Mouse (Mus musculus) small intestine, adult 2 months (tissue): Measurements from ENCODE around the gene Mier1. TPM values are rescaled to one million over a fixed set of nuclear protein-coding genes. Genes with fewer than 3 reads are reported as not detected.

Experiments
- H3K27ac ChIP-seq: fragments of 200-500 bp; 2 replicates; pipeline ENCODE4 v1.5.1; 2012; ENCODE audit warnings: low read depth, low read length, control low read depth, inconsistent platforms; ENCODE audit not compliant: insufficient read depth
- H3K27me3 ChIP-seq: fragments of 200-500 bp; 2 replicates; pipeline ENCODE4 v1.6.1; 2012; ENCODE audit warnings: mild to moderate bottlenecking, moderate library complexity, low read length, inconsistent platforms; ENCODE audit not compliant: control insufficient read depth, insufficient read depth
- H3K36me3 ChIP-seq: fragments of 200-500 bp; 2 replicates; pipeline ENCODE4 v1.6.1; 2012; ENCODE audit warnings: mild to moderate bottlenecking, low read length, control low read depth, inconsistent platforms; ENCODE audit not compliant: control insufficient read depth, insufficient read depth
- H3K4me1 ChIP-seq: fragments of 200-500 bp; 2 replicates; pipeline ENCODE4 v1.6.1; 2012; ENCODE audit warnings: low read length, inconsistent platforms, mixed read lengths; ENCODE audit not compliant: control insufficient read depth, insufficient read depth, insufficient read length
- H3K4me3 ChIP-seq: fragments of 200-500 bp; 2 replicates; pipeline ENCODE4 v1.5.1; 2012; ENCODE audit warnings: low read depth, mild to moderate bottlenecking, control low read depth, inconsistent platforms, low read length, moderate library complexity
- CTCF ChIP-seq: fragments of 200-500 bp; IDR thresholded peaks from 2 replicates; pipeline ENCODE4 v1.5.1; 2012; ENCODE audit warnings: low read depth, mild to moderate bottlenecking, control low read depth, inconsistent platforms, low read length, moderate library complexity, mixed read lengths; ENCODE audit not compliant: insufficient replicate concordance, insufficient read length; ENCODE audit errors: extremely low read depth
- POLR2A ChIP-seq: fragments of 200-500 bp; IDR thresholded peaks from 2 replicates; pipeline ENCODE4 v1.6.1; 2012; ENCODE audit warnings: low read depth, mild to moderate bottlenecking, control low read depth, inconsistent platforms, low read length, moderate library complexity
- WGBS: fragments of 180-500 bp; shearing (Covaris S2); methylation state at CpG from one replicate; pipeline ENCODE4 v1.1.7; 2018; 5-methylcytosine and 5-hydroxymethylcytosine counted together
- polyA plus RNA-seq: library from polyadenylated mRNA; depleted of rRNA; stranded (reverse); fragments of >200 nt; gene quantifications from 2 replicates; pipeline ENCODE4 v1.2.3, GENCODE M21; 2012

The Mier1 gene
- polyA plus RNA-seq, 1 experiment: 6.2 TPM

- no peaks in the 10 kb centered on the region for H3K4me1 ChIP-seq
- TF ChIP-seq CTCF (no peak), POLR2A (no peak)
- 88% methylated on average over 8 of the region's 8 CpGs for WGBS
Measured at GRCm38 (mm10) chr4:103188786-103189640, 74.8 kb downstream of the Mier1 start.

GRCm38 (mm10) chr4:103192421-103192820 is 78.2 kb downstream of the Mier1 start:
- Histone ChIP-seq H3K4me1 (no peaks in the 10 kb centered on the region), H3K27ac (no peak overlapping the region), H3K36me3 (peaks cover 40% of the 10 kb centered on the region), H3K27me3 (no peaks in the 10 kb centered on the region), H3K4me3 (no peak overlapping the region)
- WGBS: 89% methylated on average over 2 of the region's 2 CpGs
- TF ChIP-seq POLR2A: no peak
- no peak; the same call in 1 of the 2 replicates for TF ChIP-seq CTCF

More at GRCm38 (mm10) chr4:103188786-103189640, 74.8 kb downstream of the Mier1 start:
- Histone ChIP-seq H3K36me3 (peaks cover 35% of the 10 kb centered on the region), H3K27ac (no peak overlapping the region), H3K4me3 (no peak overlapping the region), H3K27me3 (no peaks in the 10 kb centered on the region)

GRCm38 (mm10) chr4:103197401-103197800 is 83.2 kb downstream of the Mier1 start:
- no peak overlapping the region for H3K4me3 ChIP-seq
- WGBS: 88% methylated on average over 8 of the region's 8 CpGs
- H3K4me1 ChIP-seq: no peaks in the 10 kb centered on the region
- H3K27me3 ChIP-seq: no peaks in the 10 kb centered on the region
- TF ChIP-seq CTCF (no peak), POLR2A (no peak)
- H3K36me3 ChIP-seq: peaks cover 31% of the 10 kb centered on the region
- no peak overlapping the region for H3K27ac ChIP-seq

- H3K27ac ChIP-seq: no peak overlapping the region
- TF ChIP-seq CTCF: no peak
- TF ChIP-seq POLR2A: no peak
- H3K36me3 ChIP-seq: peaks cover 29% of the 10 kb centered on the region
- no peaks in the 10 kb centered on the region for H3K4me1 ChIP-seq
- WGBS: 73% methylated on average over 4 of the region's 4 CpGs
- no peak overlapping the region for H3K4me3 ChIP-seq
- H3K27me3 ChIP-seq: no peaks in the 10 kb centered on the region
Measured at GRCm38 (mm10) chr4:103199086-103199485, 84.9 kb downstream of the Mier1 start.

- Histone ChIP-seq H3K27me3 (no peaks in the 10 kb centered on the region), H3K27ac (no peak overlapping the region), H3K4me1 (no peaks in the 10 kb centered on the region), H3K4me3 (no peak overlapping the region), H3K36me3 (peaks cover 35% of the 10 kb centered on the region)
- TF ChIP-seq POLR2A (no peak), CTCF (no peak)
- whole genome bisulfite sequencing: 90% methylated on average over 1 of the region's 1 CpGs
Measured at GRCm38 (mm10) chr4:103200046-103200445, 85.9 kb downstream of the Mier1 start.

GRCm38 (mm10) chr4:103203646-103204045 is 89.5 kb downstream of the Mier1 start:
- no peaks in the 10 kb centered on the region for H3K27me3 ChIP-seq
- H3K27ac ChIP-seq: no peak overlapping the region
- 87% methylated on average over 2 of the region's 2 CpGs for WGBS
- peaks cover 44% of the 10 kb centered on the region for H3K36me3 ChIP-seq
- H3K4me3 ChIP-seq: no peak overlapping the region
- TF ChIP-seq POLR2A (no peak), CTCF (no peak)
- H3K4me1 ChIP-seq: no peaks in the 10 kb centered on the region

- no peaks in the 10 kb centered on the region for H3K4me1 ChIP-seq
- peaks cover 43% of the 10 kb centered on the region for H3K36me3 ChIP-seq
- no peak overlapping the region for H3K4me3 ChIP-seq
- TF ChIP-seq CTCF: no peak
- TF ChIP-seq POLR2A: no peak
- 94% methylated on average over 1 of the region's 1 CpGs for WGBS
- no peaks in the 10 kb centered on the region for H3K27me3 ChIP-seq
- no peak overlapping the region for H3K27ac ChIP-seq
Measured at GRCm38 (mm10) chr4:103208553-103208952, 94.4 kb downstream of the Mier1 start.

- Histone ChIP-seq H3K27me3 (no peaks in the 10 kb centered on the region), H3K4me1 (peaks cover 2% of the 10 kb centered on the region; the same call in 1 of the 2 replicates), H3K4me3 (peak overlapping the region; percentile 82), H3K36me3 (peaks cover 13% of the 10 kb centered on the region), H3K27ac (peak overlapping the region; percentile 63; the same call in 1 of the 2 replicates)
- TF ChIP-seq POLR2A: no peak
- TF ChIP-seq CTCF: no peak
- 3% methylated on average over 30 of the region's 30 CpGs for WGBS
Measured at GRCm38 (mm10) chr4:103213859-103214497, 99.8 kb downstream of the Mier1 start.
